ENCODE assay signal across 23 mouse cellular contexts in the genomic region with DNA sequence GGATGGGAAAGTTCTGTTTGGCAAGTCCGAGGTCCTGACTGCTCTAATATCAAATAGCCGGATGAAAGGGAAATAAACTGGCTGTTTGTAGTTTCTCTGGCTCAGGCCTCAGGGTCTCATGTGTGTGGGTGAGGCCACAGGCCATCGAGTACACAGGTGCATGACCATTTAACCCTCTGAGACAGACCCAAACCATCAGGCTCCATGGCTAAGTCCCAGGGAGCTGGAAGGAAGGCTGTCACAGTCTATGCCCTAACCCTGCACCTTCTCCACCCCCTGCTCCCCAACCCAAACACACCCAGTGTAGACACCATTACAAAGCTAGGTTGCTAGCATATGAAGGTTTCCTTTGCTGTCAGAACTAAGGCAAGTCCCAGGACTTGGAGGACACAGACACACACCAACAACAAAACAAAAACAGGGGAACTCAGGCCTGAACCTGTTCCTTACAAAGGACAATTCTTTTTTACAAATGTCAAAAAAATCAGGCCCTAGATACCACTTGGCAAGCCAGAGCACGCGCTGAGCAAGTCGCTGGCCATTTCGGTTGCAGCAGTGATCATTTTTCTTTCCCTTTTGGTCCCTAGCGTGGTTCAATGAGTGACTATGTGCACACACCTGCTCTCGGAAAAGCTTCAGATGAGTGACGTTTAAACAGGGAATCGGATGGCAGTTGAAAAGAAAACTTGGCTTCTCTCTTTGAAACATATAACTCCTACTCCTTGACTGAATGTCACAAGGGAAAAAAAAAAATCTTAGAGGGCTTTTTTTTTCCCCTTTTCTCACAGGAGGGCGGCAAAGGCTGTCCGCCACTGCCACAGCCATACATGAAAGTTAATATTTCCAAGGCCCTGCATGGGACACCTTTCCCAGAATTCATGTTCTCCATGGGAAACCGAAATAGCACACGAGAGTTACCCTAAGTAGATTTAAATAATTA.
DNase-seq lines count a peak whose midpoint lies in the region; ATAC-seq and TF ChIP-seq lines count a peak whose summit lies in the region.
"Had no signal": no experiment of that assay in that cellular context is flagged by ENCODE, and none has a peak within 500 bp of the region (broad histone marks: within the 10 kb centered on the region; RNA-seq: fewer than 3 reads in every experiment).

No protein-coding gene starts in this region.

- no peak for ATAC-seq in midbrain, embryonic 11.5 days (ENCODE audit: low FRiP score)
- ATAC-seq in midbrain, embryonic 14.5 days (ENCODE audit: low FRiP score, low TSS enrichment) = no peak
- ATAC-seq in embryonic facial prominence, embryonic 13.5 days (ENCODE audit: insufficient number of reproducible peaks, insufficient read depth, low FRiP score, low TSS enrichment, low read depth) = no peak
- 0 out of 2 replicates have a peak, but pooled peaks have one; percentile 4 for ATAC-seq in intestine, postnatal 0 days
- no peak for ATAC-seq in liver, embryonic 12.5 days
- no peak for ATAC-seq in heart, embryonic 12.5 days (ENCODE audit: insufficient number of reproducible peaks, low FRiP score)
- ATAC-seq: forebrain, postnatal 0 days; hindbrain, embryonic 16.5 days had no signal

- H3K9ac ChIP-seq in midbrain, embryonic 11.5 days (ENCODE audit: low read length) = no peak overlapping the region
- no peak overlapping the region for H3K9ac ChIP-seq in midbrain, embryonic 14.5 days (replicated peaks; ENCODE audit: low read length)
- H3K9ac ChIP-seq in embryonic facial prominence, embryonic 13.5 days = no peak overlapping the region
- H3K9ac ChIP-seq in intestine, postnatal 0 days (ENCODE audit: low read depth, low read length) = no peak overlapping the region
- H3K9ac ChIP-seq in liver, embryonic 12.5 days = no peak overlapping the region
- no peak overlapping the region for H3K9ac ChIP-seq in heart, embryonic 12.5 days
- H3K9ac ChIP-seq: embryonic facial prominence, embryonic 15.5 days; forebrain, postnatal 0 days; hindbrain, embryonic 13.5 days had no signal

- no peak overlapping the region for H3K4me3 ChIP-seq in midbrain, embryonic 11.5 days (ENCODE audit: low read depth, low read length)
- no peak overlapping the region for H3K4me3 ChIP-seq in midbrain, embryonic 14.5 days (replicated peaks; ENCODE audit: low read depth, low read length)
- no peak overlapping the region for H3K4me3 ChIP-seq in embryonic facial prominence, embryonic 13.5 days
- H3K4me3 ChIP-seq in intestine, postnatal 0 days (ENCODE audit: low read depth, low read length) = no peak overlapping the region
- H3K4me3 ChIP-seq in liver, embryonic 12.5 days = no peak overlapping the region
- H3K4me3 ChIP-seq in heart, embryonic 12.5 days = no peak overlapping the region
- H3K4me3 ChIP-seq: embryonic facial prominence, embryonic 15.5 days; heart, adult 2 months; heart, embryonic 10.5 days; hindbrain, embryonic 13.5 days had no signal

- no peak overlapping the region for H3K4me2 ChIP-seq in midbrain, embryonic 11.5 days
- H3K4me2 ChIP-seq in midbrain, embryonic 14.5 days (ENCODE audit: low read length) = no peak overlapping the region
- no peak overlapping the region for H3K4me2 ChIP-seq in embryonic facial prominence, embryonic 13.5 days
- H3K4me2 ChIP-seq in intestine, postnatal 0 days (replicated peaks; ENCODE audit: low read depth) = no peak overlapping the region
- no peak overlapping the region for H3K4me2 ChIP-seq in liver, embryonic 12.5 days
- H3K4me2 ChIP-seq in heart, embryonic 12.5 days = no peak overlapping the region
- H3K4me2 ChIP-seq: embryonic facial prominence, embryonic 15.5 days; hindbrain, embryonic 13.5 days had no signal

- H3K4me1 ChIP-seq in midbrain, embryonic 11.5 days (ENCODE audit: control insufficient read depth, insufficient read depth, low read length) = peaks cover 7% of the 10 kb centered on the region
- peaks cover 20% of the 10 kb centered on the region for H3K4me1 ChIP-seq in midbrain, embryonic 14.5 days (ENCODE audit: control insufficient read depth, insufficient read depth, low read length)
- peaks cover 52% of the 10 kb centered on the region for H3K4me1 ChIP-seq in embryonic facial prominence, embryonic 13.5 days
- H3K4me1 ChIP-seq in intestine, postnatal 0 days (replicated peaks; ENCODE audit: control insufficient read depth, insufficient read depth, low read length) = peaks cover 3% of the 10 kb centered on the region; the same call in 1 of the 2 replicates
- peaks cover 15% of the 10 kb centered on the region; the same call in 1 of the 2 replicates for H3K4me1 ChIP-seq in liver, embryonic 12.5 days
- H3K4me1 ChIP-seq in heart, embryonic 12.5 days (replicated peaks) = peaks cover 8% of the 10 kb centered on the region; the same call in 1 of the 2 replicates

- 79% methylated on average over 15 of the region's 15 CpGs for WGBS in midbrain, embryonic 11.5 days
- 70% methylated on average over 15 of the region's 15 CpGs for WGBS in midbrain, embryonic 14.5 days
- 44% methylated on average over 15 of the region's 15 CpGs for WGBS in embryonic facial prominence, embryonic 13.5 days
- WGBS in intestine, postnatal 0 days = 75% methylated on average over 15 of the region's 15 CpGs
- WGBS in liver, embryonic 12.5 days (ENCODE audit: insufficient replicate concordance) = 69% methylated on average over 15 of the region's 15 CpGs
- 80% methylated on average over 15 of the region's 15 CpGs for whole genome bisulfite sequencing in heart, embryonic 12.5 days

- DNase-seq in midbrain, embryonic 11.5 days (ENCODE audit: low spot score, missing footprints) = peak; percentile 77
- DNase-seq in midbrain, embryonic 14.5 days = no peak
- DNase-seq in spleen, postnatal 14 days (ENCODE audit: low spot score in 2 of 2) = no peak
- no peak for DNase-seq in heart, postnatal 4 days
- DNase-seq: adrenal gland, adult 2 months; adrenal gland, postnatal 14 days; B cell, adult 2 months; cerebellum, adult 11 months; cerebellum, adult 2 months; cerebellum, adult 9-11 months; cerebellum, postnatal 25 days; forebrain, postnatal 0 days; gastrocnemius, postnatal 36 days; heart, adult 2 months had no signal

- no peaks in the 10 kb centered on the region for H3K36me3 ChIP-seq in midbrain, embryonic 11.5 days (ENCODE audit: control insufficient read depth, insufficient read depth, low read length)
- no peaks in the 10 kb centered on the region for H3K36me3 ChIP-seq in midbrain, embryonic 14.5 days (ENCODE audit: control insufficient read depth, insufficient read depth, low read length)
- no peaks in the 10 kb centered on the region for H3K36me3 ChIP-seq in embryonic facial prominence, embryonic 13.5 days
- no peaks in the 10 kb centered on the region for H3K36me3 ChIP-seq in intestine, postnatal 0 days (ENCODE audit: control insufficient read depth, insufficient read depth)
- H3K36me3 ChIP-seq in liver, embryonic 12.5 days = no peaks in the 10 kb centered on the region
- no peaks in the 10 kb centered on the region for H3K36me3 ChIP-seq in heart, embryonic 12.5 days
- H3K36me3 ChIP-seq: embryonic facial prominence, embryonic 15.5 days; heart, embryonic 10.5 days; hindbrain, embryonic 10.5 days; hindbrain, embryonic 13.5 days had no signal

- H3K9me3 ChIP-seq in midbrain, embryonic 11.5 days (ENCODE audit: control insufficient read depth, low read length) = no peaks in the 10 kb centered on the region
- H3K9me3 ChIP-seq in midbrain, embryonic 14.5 days (ENCODE audit: control insufficient read depth, low read length) = no peaks in the 10 kb centered on the region
- H3K9me3 ChIP-seq in embryonic facial prominence, embryonic 13.5 days = no peaks in the 10 kb centered on the region
- H3K9me3 ChIP-seq in intestine, postnatal 0 days (ENCODE audit: control insufficient read depth) = no peaks in the 10 kb centered on the region
- H3K9me3 ChIP-seq in liver, embryonic 12.5 days (replicated peaks) = no peaks in the 10 kb centered on the region
- no peaks in the 10 kb centered on the region for H3K9me3 ChIP-seq in heart, embryonic 12.5 days (replicated peaks)
- H3K9me3 ChIP-seq: embryonic facial prominence, embryonic 15.5 days; heart, embryonic 10.5 days; hindbrain, embryonic 10.5 days; hindbrain, embryonic 13.5 days had no signal

- H3K27me3 ChIP-seq in midbrain, embryonic 11.5 days (ENCODE audit: control insufficient read depth, insufficient read depth, low read length) = no peaks in the 10 kb centered on the region
- no peaks in the 10 kb centered on the region for H3K27me3 ChIP-seq in midbrain, embryonic 14.5 days (ENCODE audit: control insufficient read depth, insufficient read depth, low read length)
- H3K27me3 ChIP-seq in embryonic facial prominence, embryonic 13.5 days = peaks cover 41% of the 10 kb centered on the region
- H3K27me3 ChIP-seq in intestine, postnatal 0 days (replicated peaks; ENCODE audit: control insufficient read depth, insufficient read depth, low read length) = no peaks in the 10 kb centered on the region
- no peaks in the 10 kb centered on the region for H3K27me3 ChIP-seq in liver, embryonic 12.5 days (replicated peaks)
- H3K27me3 ChIP-seq in heart, embryonic 12.5 days (replicated peaks) = no peaks in the 10 kb centered on the region

- no peak overlapping the region for H3K27ac ChIP-seq in midbrain, embryonic 11.5 days (ENCODE audit: low read depth, low read length)
- no peak overlapping the region for H3K27ac ChIP-seq in midbrain, embryonic 14.5 days (replicated peaks; ENCODE audit: low read depth, low read length)
- 0 out of 2 replicates have a peak overlapping the region, but pooled peaks have one; percentile 57 for H3K27ac ChIP-seq in embryonic facial prominence, embryonic 13.5 days
- peak overlapping the region; percentile 6; the same call in 1 of the 2 replicates for H3K27ac ChIP-seq in intestine, postnatal 0 days (ENCODE audit: low read depth, low read length)
- H3K27ac ChIP-seq in liver, embryonic 12.5 days = no peak overlapping the region
- no peak overlapping the region for H3K27ac ChIP-seq in heart, embryonic 12.5 days (ENCODE audit: poor library complexity, severe bottlenecking)
- H3K27ac ChIP-seq: heart, adult 2 months; heart, embryonic 10.5 days had no signal

- TF ChIP-seq CTCF in intestine, postnatal 0 days (IDR thresholded peaks at IDR 0.05; ENCODE audit: low read depth) = no peak

Comparison
In these comparisons a context has a peak if more than half of its experiments do, and no peak if none do; other contexts are left out.
1. H3K27ac ChIP-seq: peak in embryonic facial prominence, embryonic 13.5 days (single experiment) and intestine, postnatal 0 days (single experiment); none in midbrain, embryonic 11.5 days (single experiment), midbrain, embryonic 14.5 days (single experiment), liver, embryonic 12.5 days (single experiment) and heart, embryonic 12.5 days (single experiment).